Mouse (Mus musculus) liver, embryonic 11.5 days (tissue): ENCODE data around the gene Dpagt1. TPM values are rescaled to one million over a fixed set of nuclear protein-coding genes. Genes with fewer than 3 reads are reported as not detected.

Experiments used
- ATAC-seq: fragments of 200-750 bp; cut with Nextera tagmentation; replicated peaks from 2 replicates; pipeline ENCODE4 v1.8.0; 2017; ENCODE audit warnings: moderate number of reproducible peaks, mild to moderate bottlenecking, moderate TSS enrichment, moderate library complexity; ENCODE audit not compliant: low FRiP score
- DNase-seq: peaks from one replicate; pipeline ENCODE4 v3.0.0-alpha.2; 2017; ENCODE audit warnings: low spot score
- H3K27ac ChIP-seq: fragments of 300-500 bp; sonication (generic); 2 replicates; pipeline ENCODE4 v1.5.1; 2014; ENCODE audit warnings: mild to moderate bottlenecking, low read depth, low read length, control low read depth
- H3K27me3 ChIP-seq: fragments of 300-500 bp; sonication (generic); replicated peaks from 2 replicates; pipeline ENCODE4 v1.6.1; 2014; ENCODE audit warnings: low read length, mixed read lengths; ENCODE audit not compliant: control insufficient read depth, insufficient read depth
- H3K36me3 ChIP-seq: fragments of 300-500 bp; sonication (generic); 2 replicates; pipeline ENCODE4 v1.6.1; 2014; ENCODE audit warnings: mild to moderate bottlenecking, low read length, moderate library complexity, mixed read lengths; ENCODE audit not compliant: control insufficient read depth, insufficient read depth
- H3K4me1 ChIP-seq: fragments of 300-500 bp; sonication (generic); replicated peaks from 2 replicates; pipeline ENCODE4 v1.6.1; 2014; ENCODE audit warnings: low read length, mixed read lengths; ENCODE audit not compliant: control insufficient read depth, insufficient read depth
- H3K4me2 ChIP-seq: fragments of 300-500 bp; sonication (generic); 2 replicates; pipeline ENCODE4 v1.6.1; 2014; ENCODE audit warnings: mild to moderate bottlenecking, control low read depth, moderate library complexity
- H3K4me3 ChIP-seq: fragments of 300-500 bp; sonication (generic); 2 replicates; pipeline ENCODE4 v1.5.1; 2014; ENCODE audit warnings: low read depth, low read length, control low read depth
- H3K9ac ChIP-seq: fragments of 300-500 bp; sonication (generic); 2 replicates; pipeline ENCODE4 v1.6.1; 2014; ENCODE audit warnings: low read depth, low read length, control low read depth
- H3K9me3 ChIP-seq: fragments of 300-500 bp; sonication (generic); 2 replicates; pipeline ENCODE4 v1.6.1; 2016; ENCODE audit warnings: low read length, inconsistent platforms, mixed read lengths; ENCODE audit not compliant: control insufficient read depth
- WGBS: fragments of 180-500 bp; shearing (Covaris S2); extraction: QIAGEN DNeasy Blood & Tissue Kit; methylation state at CpG from one replicate; pipeline ENCODE4 v1.1.7; 2014; 5-methylcytosine and 5-hydroxymethylcytosine counted together
- polyA plus RNA-seq: library from polyadenylated mRNA; unstranded; fragments of >200 nt; fragmentation: Nextera tagmentation; extraction: Ambion mirVana; gene quantifications from 2 replicates; pipeline ENCODE4 v1.2.1, GENCODE M21; 2014

The Dpagt1 gene
- 39.5 and 41.9 TPM in 2 replicates for polyA plus RNA-seq

GRCm38 (mm10) chr9:44325768-44326370, at the start of gene Dpagt1:
Gene Dpagt1, plus strand, starts transcription at chr9:44326019.
- Histone ChIP-seq H3K9ac (peak within 1 kb of the TSS; percentile 93), H3K4me2 (peak within 1 kb of the TSS; percentile 68), H3K36me3 (peaks cover 14% of the 10 kb centered on the region), H3K4me1 (peaks cover 10% of the 10 kb centered on the region), H3K9me3 (no peaks in the 10 kb centered on the region), H3K27me3 (no peaks in the 10 kb centered on the region), H3K4me3 (peak within 1 kb of the TSS; percentile 86), H3K27ac (peak within 1 kb of the TSS; percentile 96)
- ATAC-seq (no peak; the same call in 1 of the 2 replicates), DNase-seq (no peak)
- 4% methylated on average over 12 of the region's 12 CpGs for WGBS

- H3K27me3 ChIP-seq: peaks cover 10% of the 10 kb centered on the region
- 54% methylated on average over 5 of the region's 5 CpGs for WGBS
- H3K4me3 ChIP-seq: no peak overlapping the region
- peaks cover 18% of the 10 kb centered on the region for H3K4me1 ChIP-seq
- ATAC-seq (no peak), DNase-seq (no peak)
- H3K9ac ChIP-seq: no peak overlapping the region
- H3K4me2 ChIP-seq: no peak overlapping the region
- H3K27ac ChIP-seq: no peak overlapping the region
- peaks cover 5% of the 10 kb centered on the region; the same call in 1 of the 2 replicates for H3K36me3 ChIP-seq
- no peaks in the 10 kb centered on the region for H3K9me3 ChIP-seq
Measured at GRCm38 (mm10) chr9:44283183-44283582, 42.6 kb upstream of the Dpagt1 start.

- H3K4me3 ChIP-seq: peak overlapping the region; percentile 73
- 0 out of 2 replicates have a peak, but pooled peaks cover 2% of the 10 kb centered on the region for H3K9me3 ChIP-seq
- DNase-seq: no peak
- peak overlapping the region; percentile 85 for H3K4me2 ChIP-seq
- peak overlapping the region; percentile 95 for H3K27ac ChIP-seq
- WGBS: 10% methylated on average over 6 of the region's 6 CpGs
- H3K36me3 ChIP-seq: peaks cover 13% of the 10 kb centered on the region
- peaks cover 34% of the 10 kb centered on the region for H3K4me1 ChIP-seq
- H3K9ac ChIP-seq: peak overlapping the region; percentile 76
- peaks cover 10% of the 10 kb centered on the region for H3K27me3 ChIP-seq
- peak; percentile 37; the same call in 1 of the 2 replicates for ATAC-seq
Measured at GRCm38 (mm10) chr9:44286256-44286850, 39.5 kb upstream of the Dpagt1 start.

GRCm38 (mm10) chr9:44287003-44287400, 38.8 kb upstream of the Dpagt1 start:
- H3K9ac ChIP-seq: peak overlapping the region; percentile 76
- H3K4me3 ChIP-seq: peak overlapping the region; percentile 73
- 0 out of 2 replicates have a peak, but pooled peaks cover 2% of the 10 kb centered on the region for H3K9me3 ChIP-seq
- ATAC-seq: no peak
- peaks cover 10% of the 10 kb centered on the region for H3K27me3 ChIP-seq
- H3K4me1 ChIP-seq: peaks cover 34% of the 10 kb centered on the region
- peak overlapping the region; percentile 85 for H3K4me2 ChIP-seq
- peak overlapping the region; percentile 95 for H3K27ac ChIP-seq
- peaks cover 17% of the 10 kb centered on the region for H3K36me3 ChIP-seq
- DNase-seq: no peak
- 11% methylated on average over 11 of the region's 11 CpGs for WGBS

GRCm38 (mm10) chr9:44287401-44288075, 38.3 kb upstream of the Dpagt1 start:
- WGBS: 2% methylated on average over 47 of the region's 47 CpGs
- H3K4me2 ChIP-seq: peak overlapping the region; percentile 85

GRCm38 (mm10) chr9:44288076-44288958, 37.5 kb upstream of the Dpagt1 start, which contains the start of gene Abcg4:
Gene Abcg4, minus strand, starts transcription at chr9:44288615.
- ATAC-seq (peak; percentile 91), DNase-seq (peak; percentile 80)
- peaks cover 33% of the 10 kb centered on the region for H3K4me1 ChIP-seq
- H3K9ac ChIP-seq: peak within 1 kb of the TSS; percentile 76
- 1% methylated on average over 38 of the region's 38 CpGs for WGBS
- 0 out of 2 replicates have a peak, but pooled peaks cover 2% of the 10 kb centered on the region for H3K9me3 ChIP-seq
- peaks cover 10% of the 10 kb centered on the region for H3K27me3 ChIP-seq
- H3K4me2 ChIP-seq: peak within 1 kb of the TSS; percentile 85
- H3K36me3 ChIP-seq: peaks cover 22% of the 10 kb centered on the region
- peak within 1 kb of the TSS; percentile 73 for H3K4me3 ChIP-seq
- H3K27ac ChIP-seq: peak within 1 kb of the TSS; percentile 95

More at GRCm38 (mm10) chr9:44287401-44288075, 38.3 kb upstream of the Dpagt1 start:
- peak overlapping the region; percentile 76 for H3K9ac ChIP-seq
- H3K4me3 ChIP-seq: peak overlapping the region; percentile 73
- ATAC-seq (peak; percentile 37), DNase-seq (peak; percentile 68)
- peaks cover 10% of the 10 kb centered on the region for H3K27me3 ChIP-seq
- peaks cover 34% of the 10 kb centered on the region for H3K4me1 ChIP-seq
- peak overlapping the region; percentile 95 for H3K27ac ChIP-seq
- peaks cover 17% of the 10 kb centered on the region for H3K36me3 ChIP-seq
- 0 out of 2 replicates have a peak, but pooled peaks cover 2% of the 10 kb centered on the region for H3K9me3 ChIP-seq

GRCm38 (mm10) chr9:44288959-44289291, 36.9 kb upstream of the Dpagt1 start:
- Histone ChIP-seq H3K36me3 (peaks cover 23% of the 10 kb centered on the region), H3K27ac (peak overlapping the region; percentile 95), H3K9me3 (0 out of 2 replicates have a peak, but pooled peaks cover 2% of the 10 kb centered on the region), H3K27me3 (peaks cover 10% of the 10 kb centered on the region), H3K4me1 (peaks cover 31% of the 10 kb centered on the region), H3K4me3 (peak overlapping the region; percentile 73), H3K4me2 (peak overlapping the region; percentile 85), H3K9ac (peak overlapping the region; percentile 76)
- peak; percentile 65 for DNase-seq
- WGBS: 8% methylated on average over 11 of the region's 11 CpGs
- peak; percentile 66 for ATAC-seq

GRCm38 (mm10) chr9:44292490-44292889, 33.3 kb upstream of the Dpagt1 start:
- H3K36me3 ChIP-seq: peaks cover 40% of the 10 kb centered on the region
- no peak overlapping the region for H3K4me2 ChIP-seq
- no peak overlapping the region for H3K9ac ChIP-seq
- DNase-seq: no peak
- no peaks in the 10 kb centered on the region for H3K27me3 ChIP-seq
- no peak overlapping the region for H3K27ac ChIP-seq
- WGBS: 67% methylated on average over 3 of the region's 3 CpGs
- H3K4me1 ChIP-seq: peaks cover 15% of the 10 kb centered on the region
- 0 out of 2 replicates have a peak, but pooled peaks cover 2% of the 10 kb centered on the region for H3K9me3 ChIP-seq
- no peak for ATAC-seq
- no peak overlapping the region for H3K4me3 ChIP-seq
